Mouse (Mus musculus): ENCODE results near the gene Prnd.

Gene Prnd

DNA sequence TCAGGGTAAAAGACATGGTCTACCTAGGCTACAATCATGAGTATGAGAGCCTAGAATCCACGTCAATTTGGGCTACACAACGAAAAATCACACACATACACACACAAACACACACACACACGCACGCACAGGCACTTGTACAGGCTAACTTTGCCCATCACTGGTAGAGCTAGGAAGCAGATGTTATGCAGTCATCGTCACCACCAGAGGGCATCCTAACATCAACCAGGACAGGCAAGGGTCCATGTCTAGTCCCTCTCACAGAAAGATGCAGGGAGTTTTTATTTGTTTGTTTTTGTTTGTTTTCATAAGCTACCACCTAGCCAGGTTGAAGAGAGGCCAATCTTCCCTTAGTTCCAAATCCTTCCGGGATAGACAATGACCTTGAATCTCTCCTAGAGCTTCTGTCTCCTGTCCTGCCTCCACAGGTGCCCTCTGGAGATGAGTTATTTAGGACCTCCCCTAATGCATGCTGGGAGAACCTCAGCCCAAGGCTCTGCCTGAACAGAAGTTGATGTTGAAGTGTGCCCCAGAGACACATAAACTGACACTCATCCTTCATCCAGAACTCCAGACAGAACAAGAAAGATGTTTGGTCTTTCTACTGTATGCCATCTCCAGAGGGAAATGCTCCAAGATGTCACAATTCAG, 32.0 kb downstream of the Prnd start:
- ATAC-seq (ENCODE audit: low TSS enrichment), result peak; percentile 95

DNA sequence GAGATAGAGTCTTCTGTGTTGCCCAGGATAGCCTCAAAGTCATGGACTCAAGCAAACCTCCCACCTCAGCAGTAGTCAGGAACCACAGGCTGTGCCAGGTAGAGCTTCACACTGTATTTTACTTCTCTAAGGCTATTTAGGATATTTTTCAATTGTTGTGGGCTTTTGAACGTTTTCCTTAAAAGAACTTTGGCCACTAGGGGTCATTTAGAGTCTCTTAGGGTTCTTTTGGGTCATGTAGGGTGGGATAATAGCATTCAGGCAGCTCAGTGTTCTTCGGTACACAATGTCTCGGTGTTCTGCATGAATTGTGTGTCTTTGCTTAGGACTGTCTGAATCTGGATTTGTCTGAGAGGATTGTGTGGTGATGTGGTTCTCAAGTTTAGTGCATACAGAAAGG, 37.3 kb downstream of the Prnd start:
- ATAC-seq (ENCODE audit: low TSS enrichment), result no peak

DNA sequence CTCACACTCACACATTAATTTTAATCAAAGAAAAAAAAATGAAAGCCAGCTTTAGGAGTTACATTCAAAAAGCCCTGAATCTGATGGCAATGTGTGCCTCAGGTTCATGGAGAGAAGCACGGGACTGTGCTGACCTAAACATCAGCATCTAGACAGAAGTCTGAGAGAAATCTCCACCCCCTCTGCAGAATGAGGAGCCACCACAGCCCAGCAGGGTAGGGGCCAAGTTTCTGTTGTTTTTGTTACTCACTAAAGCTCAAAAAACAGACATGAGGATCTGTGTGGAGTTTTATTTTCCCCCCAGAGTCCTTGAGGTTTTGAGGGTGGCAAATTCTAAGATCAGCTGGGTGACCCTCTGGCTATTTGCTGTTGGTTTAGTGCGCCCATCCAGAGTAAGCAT, 37.9 kb downstream of the Prnd start:
- ATAC-seq (ENCODE audit: low TSS enrichment), result no peak

DNA sequence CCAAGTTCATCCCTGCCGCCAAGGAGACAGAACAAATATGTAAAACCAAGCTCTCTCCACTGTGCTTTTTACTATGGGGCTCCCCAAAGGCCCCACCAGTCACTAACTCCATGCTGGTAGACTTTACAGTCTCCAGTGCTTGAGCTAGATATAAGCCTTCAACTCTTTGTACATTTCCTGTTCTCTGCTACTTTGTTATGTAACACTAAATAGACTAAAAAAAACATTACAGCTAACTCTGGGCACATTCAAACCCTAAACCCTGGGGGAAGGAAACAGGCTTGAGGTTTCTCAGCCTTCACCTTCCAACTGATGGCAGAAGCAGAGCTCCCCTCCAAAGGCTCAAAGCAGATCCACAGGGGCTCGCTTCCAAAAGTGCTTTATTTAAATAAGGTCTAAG, 41.8 kb downstream of the Prnd start:
- peak; percentile 38 for ATAC-seq (ENCODE audit: low TSS enrichment)

DNA sequence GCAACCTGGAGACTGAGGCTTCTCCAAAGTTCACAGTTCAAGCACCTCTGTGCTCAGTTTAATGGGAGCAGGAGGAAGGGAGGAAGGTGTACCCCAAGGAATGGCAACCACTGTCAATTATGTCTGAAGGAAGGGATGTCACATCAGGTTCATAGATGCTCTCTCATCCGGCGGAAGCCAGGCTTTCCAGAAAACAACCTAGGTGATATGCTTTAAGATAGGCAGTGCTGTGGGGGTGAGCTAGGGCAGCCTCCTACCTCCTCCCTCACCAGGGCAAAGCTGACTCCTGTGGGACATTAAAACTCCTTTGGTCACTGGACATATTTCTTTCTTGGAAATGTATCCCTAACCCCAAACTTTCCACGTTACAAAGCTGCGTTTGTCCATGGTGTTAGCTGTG, 42.5 kb downstream of the Prnd start:
- no peak for ATAC-seq (ENCODE audit: low TSS enrichment)

DNA sequence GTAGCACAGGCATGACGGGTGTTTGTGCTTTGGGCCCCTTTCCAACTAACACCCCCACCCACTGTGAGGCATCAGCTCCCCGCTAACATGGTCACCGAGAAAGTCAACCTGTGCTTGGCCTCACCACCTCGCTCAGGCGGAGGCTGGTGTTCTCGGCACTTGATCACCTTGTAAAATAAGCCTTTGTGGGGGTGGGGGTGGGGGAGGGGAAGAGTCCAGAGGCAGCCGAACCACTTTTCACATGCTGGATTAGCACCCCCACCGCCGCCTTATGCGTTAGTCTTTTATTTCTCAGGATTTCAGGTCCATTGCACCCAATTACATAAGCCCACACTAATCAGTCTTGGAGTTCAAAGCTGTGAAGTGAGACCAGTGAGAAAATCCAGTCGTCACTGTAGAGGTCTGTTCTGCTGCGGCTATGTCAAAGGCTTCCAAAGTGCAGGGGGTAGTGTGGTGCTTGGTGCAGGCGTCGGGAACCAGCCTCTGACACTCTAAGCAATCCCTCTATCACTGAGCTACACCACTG, 43.0 kb downstream of the Prnd start:
- no peak for ATAC-seq (ENCODE audit: low TSS enrichment)

DNA sequence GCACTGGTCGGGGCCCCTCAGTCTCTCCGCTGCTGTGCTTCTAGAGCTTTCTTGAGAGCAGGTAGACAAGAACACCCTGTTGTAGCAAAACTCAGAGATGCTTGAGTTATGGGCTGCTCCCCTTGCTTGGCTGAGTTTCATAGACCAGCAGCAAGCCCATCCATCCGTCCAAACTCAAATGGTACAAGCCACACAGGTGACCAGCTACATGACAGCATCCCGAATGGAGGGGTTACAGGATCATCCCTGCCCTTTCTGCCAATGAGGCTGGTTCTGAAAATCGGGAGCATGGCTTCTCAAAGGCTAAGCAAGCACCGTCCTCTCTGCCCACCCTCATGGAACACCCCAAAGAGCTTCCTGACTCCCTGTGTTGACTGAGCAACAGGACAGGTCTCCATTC, 44.3 kb downstream of the Prnd start:
- no peak for ATAC-seq (ENCODE audit: low TSS enrichment)

DNA sequence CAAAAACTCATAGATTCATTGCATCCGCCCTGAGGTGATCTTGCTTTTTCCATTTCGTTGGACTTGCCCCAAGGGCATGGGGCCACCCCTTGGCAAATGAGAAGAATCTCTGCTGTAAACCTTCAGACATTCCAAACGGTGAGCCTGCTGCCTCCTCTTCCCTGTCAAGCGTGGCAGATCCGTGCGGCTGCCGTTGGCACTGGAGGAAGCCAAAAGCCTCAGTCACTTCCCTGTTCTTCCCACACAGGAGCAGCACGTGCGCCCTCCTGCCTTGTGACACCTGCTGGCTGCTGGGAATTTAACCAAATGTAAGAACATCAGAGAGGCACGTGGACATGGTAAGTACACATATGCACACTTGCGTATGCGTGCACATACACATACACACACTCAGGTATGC, 45.1 kb downstream of the Prnd start:
- peak; percentile 54 for ATAC-seq (ENCODE audit: low TSS enrichment)

DNA sequence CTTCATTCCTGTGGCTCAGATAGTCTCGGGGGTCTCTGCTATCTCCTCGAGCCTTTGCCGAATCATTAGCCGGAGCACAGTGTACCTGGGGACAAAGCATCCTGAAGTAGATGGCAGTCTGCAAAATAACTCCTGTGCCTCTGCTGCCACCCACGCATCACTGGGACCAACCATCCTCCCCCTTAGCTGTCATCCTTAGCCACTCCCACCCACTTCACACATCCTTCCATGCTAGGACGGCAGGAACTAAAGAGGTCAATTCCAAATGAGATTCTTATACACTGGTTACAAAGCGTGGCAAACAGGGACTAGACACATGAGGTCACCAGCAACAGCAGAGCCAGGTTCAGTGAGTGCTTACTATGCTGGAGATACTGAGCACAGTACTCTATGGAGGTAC, 45.7 kb downstream of the Prnd start:
- peak; percentile 58 for ATAC-seq (ENCODE audit: low TSS enrichment)

DNA sequence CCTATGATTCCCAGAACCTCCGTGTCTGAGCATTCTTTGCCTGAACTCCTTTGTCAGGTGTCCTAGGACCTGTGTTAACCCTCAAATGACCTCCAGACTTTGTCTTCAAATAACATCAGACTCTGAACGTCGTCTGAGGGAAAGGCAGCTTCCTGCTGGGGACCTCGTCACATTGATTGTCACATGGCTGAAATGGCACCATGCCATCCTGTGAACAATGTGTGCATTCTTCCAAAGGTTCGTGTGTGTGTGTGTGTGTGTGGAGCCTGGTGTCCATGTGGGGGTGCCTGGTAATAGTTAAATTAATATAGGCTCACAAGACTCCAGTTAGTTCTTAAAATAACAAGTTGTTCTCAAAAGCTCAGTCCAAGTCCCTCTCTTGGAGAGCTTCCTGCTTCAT, 46.7 kb downstream of the Prnd start:
- ATAC-seq (ENCODE audit: low TSS enrichment), result no peak

DNA sequence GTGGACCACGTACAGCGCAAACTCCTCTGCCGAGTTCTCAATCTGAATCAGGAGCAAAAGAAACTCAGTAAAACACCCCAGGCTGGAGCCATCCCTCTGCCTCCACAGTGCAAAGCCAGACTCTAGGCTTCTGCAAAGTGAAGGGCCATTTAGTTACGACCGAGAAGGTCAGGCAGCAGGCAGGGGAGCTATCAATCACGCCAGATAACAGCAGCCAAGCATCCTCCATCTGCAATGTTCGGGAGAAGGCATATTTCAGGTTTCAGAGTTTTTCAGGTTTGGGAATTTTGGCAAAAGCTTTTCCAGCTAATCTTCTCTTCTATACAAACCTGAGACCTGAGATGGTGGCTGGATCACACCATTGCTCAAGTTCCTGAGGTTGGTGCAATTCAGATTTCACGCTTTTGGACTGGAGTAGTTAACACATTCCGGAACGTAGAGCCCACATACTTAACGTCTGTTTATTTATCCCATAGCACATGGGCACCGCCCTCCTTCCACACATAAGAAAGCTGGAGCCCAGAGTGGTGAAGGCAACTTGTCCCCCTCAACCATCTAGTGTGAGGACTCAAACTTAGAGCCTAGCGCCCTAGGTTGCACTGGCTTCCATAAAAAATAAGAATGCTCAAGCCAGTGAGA, 51.2 kb downstream of the Prnd start:
- no peak for ATAC-seq (ENCODE audit: low TSS enrichment)

DNA sequence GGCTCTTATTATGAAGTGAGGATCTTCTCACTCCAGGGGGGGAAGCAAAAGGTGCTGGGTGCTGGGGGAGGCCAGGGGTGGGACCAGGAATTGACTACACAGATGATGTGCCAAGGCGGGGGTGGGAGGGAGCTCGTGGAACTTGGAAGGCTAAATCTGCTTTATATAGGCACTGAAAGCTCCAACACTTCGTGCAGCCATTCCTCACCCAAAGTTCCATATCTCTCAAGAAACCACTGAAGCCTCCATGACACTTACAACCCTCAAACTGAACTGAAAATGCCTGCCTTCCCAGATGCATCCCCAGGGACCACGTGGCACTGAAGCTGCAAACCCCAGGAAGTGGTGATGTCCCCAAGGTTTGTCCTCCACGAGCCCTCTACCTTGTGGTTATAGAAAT, 53.3 kb downstream of the Prnd start:
- peak; percentile 52; the same call in 1 of the 2 replicates for ATAC-seq (ENCODE audit: low TSS enrichment)

DNA sequence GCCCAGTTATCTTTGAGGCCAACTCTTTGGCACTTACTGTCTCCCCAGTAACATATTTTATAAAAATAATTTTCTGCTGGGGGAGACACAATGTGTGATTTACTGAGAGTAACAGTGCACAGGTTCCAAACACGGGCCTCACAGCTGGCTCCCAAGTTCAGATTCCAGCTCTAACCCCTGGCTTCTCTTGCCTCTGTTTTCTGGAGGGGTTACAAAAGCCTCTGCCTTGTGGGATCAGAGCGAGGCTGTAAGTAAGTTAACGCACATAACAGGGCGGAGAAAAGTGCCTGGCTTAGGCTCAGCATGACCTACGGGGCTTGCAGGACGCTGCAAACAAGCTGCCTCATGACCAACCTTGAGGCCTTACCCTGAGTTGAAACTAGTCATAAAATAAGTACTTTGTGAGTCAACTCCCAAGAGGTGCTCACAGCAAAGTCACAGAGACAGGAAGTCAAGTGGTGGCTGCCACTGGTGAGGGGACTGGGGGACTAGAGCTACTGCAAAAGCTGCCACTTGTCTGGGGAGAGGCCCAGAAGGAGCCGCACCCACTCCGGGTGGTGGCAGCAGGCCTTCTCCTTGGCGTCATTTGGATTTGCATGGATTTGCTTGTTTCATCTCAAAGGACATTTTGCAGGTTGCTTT, 54.0 kb downstream of the Prnd start:
- no peak for ATAC-seq (ENCODE audit: low TSS enrichment)

DNA sequence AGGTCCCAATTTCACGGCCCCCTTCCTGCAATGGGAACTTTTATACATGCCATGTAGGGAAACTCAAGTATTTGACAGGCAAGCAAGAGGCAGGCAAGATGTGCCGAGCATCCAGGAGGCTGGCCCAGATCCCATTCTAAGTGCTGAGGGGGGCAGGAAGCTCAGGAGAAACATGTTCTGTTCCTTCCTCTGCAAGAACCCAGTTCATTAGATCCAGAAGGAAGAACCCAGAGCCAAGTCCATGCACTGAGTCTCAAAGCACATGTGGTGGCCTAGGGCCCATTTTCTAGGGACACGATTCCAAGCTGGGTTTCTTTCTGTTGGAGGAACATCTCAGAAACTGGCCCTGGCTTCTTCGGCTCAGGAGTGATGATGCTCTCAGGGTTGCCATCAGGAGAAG, 54.8 kb downstream of the Prnd start:
- peak; percentile 23; the same call in 1 of the 2 replicates for ATAC-seq (ENCODE audit: low TSS enrichment)
